Mouse (Mus musculus) bone marrow macrophage, adult 2 months (primary cell): ENCODE results near the gene Ergic2.

ENCODE experiments used
- CTCF ChIP-seq: IDR thresholded peaks from 2 replicates; pipeline ENCODE4 v1.5.1; 2012; ENCODE audit warnings: low read depth, mild to moderate bottlenecking, low read length, moderate library complexity
- POLR2A ChIP-seq: IDR thresholded peaks from 2 replicates; pipeline ENCODE4 v1.6.1; 2012; ENCODE audit warnings: mild to moderate bottlenecking, low read depth, low read length, borderline replicate concordance

DNA sequence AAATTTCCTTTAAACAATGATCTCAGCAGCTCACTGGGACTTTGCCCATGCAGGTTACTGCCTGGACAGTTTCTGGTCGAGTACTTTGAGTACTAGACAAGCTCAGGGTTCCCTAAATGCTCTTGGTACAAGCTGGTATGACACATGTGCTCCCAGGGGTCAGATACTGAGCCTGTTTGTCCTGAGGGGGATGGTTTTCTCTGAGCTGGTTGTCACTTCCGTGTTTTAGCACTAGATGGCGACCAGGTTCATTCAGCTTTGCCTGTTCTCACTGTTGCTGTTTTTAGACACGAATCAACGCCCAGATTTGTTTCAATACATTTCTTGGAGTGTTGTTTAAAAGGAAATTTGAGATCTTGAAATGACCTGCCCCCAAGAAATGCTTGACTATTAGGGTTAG is 2.6 kb upstream of the Ergic2 start:
- no peak for TF ChIP-seq CTCF
- TF ChIP-seq POLR2A: no peak
